Mouse (Mus musculus): Measurements from ENCODE around the gene Gsta4. TPM values are rescaled to one million over a fixed set of nuclear protein-coding genes. Genes with fewer than 3 reads are reported as not detected.

Gene Gsta4
- polyA plus RNA-seq (2017; shearing (Covaris generic)) = 43.4 TPM

GRCm38 (mm10) chr9:78182474-78182873 lies at the start of gene Gsta4:
TSS of gene Gsta4 (plus strand) at chr9:78182774.

GRCm38 (mm10) chr9:78230461-78230860 lies 47.9 kb downstream of the Gsta4 start, which contains the start of gene Gsta1:
TSS of gene Gsta1 (plus strand) at chr9:78230656.

GRCm38 (mm10) chr9:78256914-78257313 lies 74.3 kb downstream of the Gsta4 start, which contains the start of gene Gm3776:
TSS of gene Gm3776 (plus strand) at chr9:78257129.

Other genes starting within 250 kb of the Gsta4 start
- gene Gcm1, start 130.8 kb upstream of the Gsta4 start, polyA plus RNA-seq (2017; shearing (Covaris generic)) = not detected
- gene Fbxo9, start 73.7 kb upstream of the Gsta4 start, polyA plus RNA-seq (2017; shearing (Covaris generic)) = 18.4 TPM
- gene Ick, start 73.6 kb upstream of the Gsta4 start, polyA plus RNA-seq (2017; shearing (Covaris generic)) = 9.5 TPM
- not detected for gene Gsta1, start 47.9 kb downstream of the Gsta4 start, polyA plus RNA-seq (2017; shearing (Covaris generic))
- not detected for gene Gm3776, start 74.4 kb downstream of the Gsta4 start, polyA plus RNA-seq (2017; shearing (Covaris generic))
- not detected for gene Gm10639, start 107.1 kb downstream of the Gsta4 start, polyA plus RNA-seq (2017; shearing (Covaris generic))
- gene Omt2a, start 132.0 kb downstream of the Gsta4 start, polyA plus RNA-seq (2017; shearing (Covaris generic)) = not detected
- not detected for gene Omt2b, start 144.8 kb downstream of the Gsta4 start, polyA plus RNA-seq (2017; shearing (Covaris generic))
- not detected for gene Gsta2, start 173.0 kb downstream of the Gsta4 start, polyA plus RNA-seq (2017; shearing (Covaris generic))
- not detected for gene Dppa5a, start 185.4 kb downstream of the Gsta4 start, polyA plus RNA-seq (2017; shearing (Covaris generic))
- gene Ooep, start 196.0 kb downstream of the Gsta4 start, polyA plus RNA-seq (2017; shearing (Covaris generic)) = not detected
- gene Ddx43, start 213.0 kb downstream of the Gsta4 start, polyA plus RNA-seq (2017; shearing (Covaris generic)) = 2.8 TPM